Mouse (Mus musculus) liver, adult 2 months (tissue): Measurements from ENCODE around the gene Slc18a3. TPM values are rescaled to one million over a fixed set of nuclear protein-coding genes. Genes with fewer than 3 reads are reported as not detected.
A peak's percentile ranks its signal among the peaks of the same experiment; 100 is the strongest.

Experiments used
- DNase-seq: peaks from one replicate; pipeline ENCODE4 v3.0.0-alpha.2; 2011; ENCODE audit warnings: low read depth, low spot score; ENCODE audit errors: extremely low read depth
- H3K27ac ChIP-seq: fragments of 200-500 bp; replicated peaks from 2 replicates; pipeline ENCODE4 v1.5.1; 2012; ENCODE audit warnings: low read depth, mild to moderate bottlenecking, control low read depth, inconsistent platforms, low read length; ENCODE audit not compliant: insufficient read depth
- H3K27me3 ChIP-seq: fragments of 200-500 bp; 2 replicates; pipeline ENCODE4 v1.6.1; 2012; ENCODE audit warnings: mild to moderate bottlenecking, moderate library complexity, low read length, inconsistent platforms; ENCODE audit not compliant: control insufficient read depth, insufficient read depth
- H3K36me3 ChIP-seq: fragments of 200-500 bp; 2 replicates; pipeline ENCODE4 v1.6.1; 2012; ENCODE audit warnings: low read length, inconsistent platforms; ENCODE audit not compliant: control insufficient read depth, insufficient read depth
- H3K4me1 ChIP-seq: fragments of 200-500 bp; 2 replicates; pipeline ENCODE4 v1.6.1; 2011; ENCODE audit warnings: low read length; ENCODE audit not compliant: control insufficient read depth, insufficient read depth
- H3K4me3 ChIP-seq: fragments of 200-500 bp; 2 replicates; pipeline ENCODE4 v1.5.1; 2011; ENCODE audit warnings: low read depth, mild to moderate bottlenecking, control low read depth, low read length, moderate library complexity; ENCODE audit not compliant: insufficient read depth
- H3K79me2 ChIP-seq: fragments of 200-500 bp; 2 replicates; pipeline ENCODE4 v1.6.1; 2012; ENCODE audit warnings: inconsistent platforms, mild to moderate bottlenecking, low read length, moderate library complexity; ENCODE audit not compliant: control insufficient read depth, insufficient read depth
- H3K9ac ChIP-seq: fragments of 200-500 bp; 2 replicates; pipeline ENCODE4 v1.6.1; 2012; ENCODE audit warnings: low read depth, mild to moderate bottlenecking, control low read depth, inconsistent platforms, low read length
- CTCF ChIP-seq: fragments of 200-500 bp; IDR thresholded peaks from 2 replicates; pipeline ENCODE4 v1.5.1; 2011; ENCODE audit warnings: low read depth, low read length, control low read depth
- POLR2A ChIP-seq: fragments of 200-500 bp; IDR thresholded peaks from 2 replicates; pipeline ENCODE4 v1.6.1; 2011; ENCODE audit warnings: low read length, control low read depth; ENCODE audit not compliant: insufficient read depth; ENCODE audit errors: extremely low read depth
- WGBS: fragments of 180-500 bp; shearing (Covaris S2); methylation state at CpG from one replicate; pipeline ENCODE4 v1.1.7; 2018; 5-methylcytosine and 5-hydroxymethylcytosine counted together
- polyA plus RNA-seq: library from polyadenylated mRNA; depleted of rRNA; stranded (reverse); fragments of >200 nt; gene quantifications from 2 replicates; pipeline ENCODE4 v1.2.3, GENCODE M21; 2012
- total RNA-seq: library from RNA; depleted of rRNA; stranded (reverse); fragments of >200 nt; gene quantifications from 2 replicates; pipeline ENCODE4 v1.2.3, GENCODE M21; 2014

Slc18a3 gene
- total and polyA plus RNA-seq, 2 experiments = not detected

- no peaks in the 10 kb centered on the region for H3K27me3 ChIP-seq
- H3K36me3 ChIP-seq = no peaks in the 10 kb centered on the region
- DNase-seq = no peak
- 35% methylated on average over 8 of the region's 8 CpGs for WGBS
- H3K27ac ChIP-seq = no peak overlapping the region
- H3K4me3 ChIP-seq = no peak overlapping the region
- no peak overlapping the region for H3K9ac ChIP-seq
- no peak for TF ChIP-seq CTCF
- no peak for TF ChIP-seq POLR2A
- H3K79me2 ChIP-seq = no peaks in the 10 kb centered on the region
- H3K4me1 ChIP-seq = no peaks in the 10 kb centered on the region
Observed at GRCm38 (mm10) chr14:32443446-32443845, 21.2 kb downstream of the Slc18a3 start.

- WGBS = 34% methylated on average over 3 of the region's 3 CpGs
- Histone ChIP-seq H3K4me3 (no peak overlapping the region), H3K27ac (no peak overlapping the region), H3K9ac (no peak overlapping the region), H3K36me3 (no peaks in the 10 kb centered on the region), H3K4me1 (no peaks in the 10 kb centered on the region), H3K79me2 (no peaks in the 10 kb centered on the region), H3K27me3 (no peaks in the 10 kb centered on the region)
- peak; percentile 1 for DNase-seq
- no peak for TF ChIP-seq POLR2A
- no peak for TF ChIP-seq CTCF
Observed at GRCm38 (mm10) chr14:32439744-32440143, 24.9 kb downstream of the Slc18a3 start.

GRCm38 (mm10) chr14:32439316-32439715, 25.3 kb downstream of the Slc18a3 start:
- H3K4me1 ChIP-seq = no peaks in the 10 kb centered on the region
- no peak overlapping the region for H3K4me3 ChIP-seq
- H3K36me3 ChIP-seq = no peaks in the 10 kb centered on the region
- 57% methylated on average over 5 of the region's 5 CpGs for WGBS
- no peak for DNase-seq
- H3K79me2 ChIP-seq = no peaks in the 10 kb centered on the region
- no peaks in the 10 kb centered on the region for H3K27me3 ChIP-seq
- TF ChIP-seq CTCF (no peak), POLR2A (no peak)
- no peak overlapping the region for H3K9ac ChIP-seq
- H3K27ac ChIP-seq = no peak overlapping the region

DNA sequence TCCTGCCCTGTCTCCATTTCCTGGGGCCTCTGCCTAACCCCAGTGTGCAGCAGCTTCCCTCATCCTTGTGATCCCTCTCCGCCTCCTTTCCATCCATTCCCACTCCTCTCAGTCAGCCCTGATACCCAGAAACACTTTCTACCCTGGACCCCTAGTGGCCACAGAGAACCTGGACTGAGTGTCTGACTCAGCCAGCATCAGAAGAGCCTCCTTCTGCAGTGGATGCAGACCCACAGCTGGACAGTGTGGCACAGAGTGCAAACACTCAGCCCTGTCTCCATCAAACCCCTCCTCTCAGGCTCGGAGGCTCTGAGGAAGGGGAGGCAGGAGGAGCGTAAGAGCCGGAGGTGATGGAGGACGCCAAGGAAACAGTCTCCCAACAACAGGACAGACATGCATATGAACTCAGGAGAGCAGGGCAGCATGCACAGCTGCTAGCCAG, 27.3 kb downstream of the Slc18a3 start:
- Histone ChIP-seq H3K4me3 (no peak overlapping the region), H3K27ac (no peak overlapping the region), H3K4me1 (no peaks in the 10 kb centered on the region), H3K79me2 (no peaks in the 10 kb centered on the region), H3K27me3 (no peaks in the 10 kb centered on the region), H3K36me3 (no peaks in the 10 kb centered on the region), H3K9ac (no peak overlapping the region)
- DNase-seq = no peak
- TF ChIP-seq POLR2A = no peak
- TF ChIP-seq CTCF = no peak
- 54% methylated on average over 5 of the region's 5 CpGs for WGBS

DNA sequence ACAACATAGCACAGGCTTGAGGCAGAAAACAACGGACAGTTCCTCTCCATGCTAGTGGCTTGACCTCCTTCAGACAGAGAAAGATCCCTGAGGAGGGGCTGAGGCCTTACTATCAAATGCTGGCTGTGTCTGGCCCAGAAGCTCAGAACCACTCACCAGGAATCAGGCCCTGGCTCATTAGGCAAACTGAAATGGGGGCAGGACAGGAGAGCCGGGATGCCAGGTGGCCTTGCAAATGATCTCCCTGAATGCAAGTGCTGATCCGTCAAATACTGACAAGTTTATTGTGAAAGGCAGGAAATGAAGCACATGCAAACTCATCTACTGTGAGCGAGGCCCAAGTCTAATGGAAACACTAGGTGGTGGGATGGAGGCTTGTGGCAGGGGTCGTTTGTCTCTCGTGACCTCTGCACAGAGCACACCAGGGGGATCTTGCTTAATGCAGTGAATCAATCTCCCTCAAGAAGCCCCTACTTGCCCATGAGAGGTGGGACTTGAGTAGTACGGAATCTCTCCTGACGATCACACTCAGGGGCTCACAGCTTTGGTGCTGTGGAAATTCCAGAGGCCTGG, 35.5 kb downstream of the Slc18a3 start:
- no peaks in the 10 kb centered on the region for H3K27me3 ChIP-seq
- 58% methylated on average over 8 of the region's 8 CpGs for WGBS
- no peak overlapping the region for H3K9ac ChIP-seq
- H3K27ac ChIP-seq = no peak overlapping the region
- H3K36me3 ChIP-seq = no peaks in the 10 kb centered on the region
- no peak overlapping the region for H3K4me3 ChIP-seq
- no peaks in the 10 kb centered on the region for H3K79me2 ChIP-seq
- DNase-seq = no peak
- TF ChIP-seq POLR2A (no peak), CTCF (no peak)
- H3K4me1 ChIP-seq = no peaks in the 10 kb centered on the region

- TF ChIP-seq CTCF (no peak), POLR2A (no peak)
- WGBS = 83% methylated on average over 7 of the region's 7 CpGs
Observed at GRCm38 (mm10) chr14:32423946-32424345, 40.7 kb downstream of the Slc18a3 start.

More at GRCm38 (mm10) chr14:32423946-32424345, 40.7 kb downstream of the Slc18a3 start:
- H3K27ac ChIP-seq = no peak overlapping the region
- no peaks in the 10 kb centered on the region for H3K27me3 ChIP-seq
- DNase-seq = no peak
- no peak overlapping the region for H3K4me3 ChIP-seq
- no peaks in the 10 kb centered on the region for H3K4me1 ChIP-seq
- H3K36me3 ChIP-seq = no peaks in the 10 kb centered on the region
- no peaks in the 10 kb centered on the region for H3K79me2 ChIP-seq
- H3K9ac ChIP-seq = no peak overlapping the region
